Mouse (Mus musculus) left cerebral cortex, postnatal 36 days (tissue): ENCODE data around the gene Ece2. TPM values are rescaled to one million over a fixed set of nuclear protein-coding genes. Genes with fewer than 3 reads are reported as not detected.
A peak's percentile ranks its signal among the peaks of the same experiment; 100 is the strongest.

Experiments
- DNase-seq, 2 experiments: peaks; one replicate each; pipeline ENCODE4 v3.0.0; 2021 to 2022; ENCODE audit warnings: low spot score in 2 of 2, mixed read lengths in 1 of 2
- intact Hi-C: fragments of 180-260 bp; cut with DNase I; formaldehyde crosslinking; loops from one replicate; pipeline ENCODE4 v1.15.1; 2025
- total RNA-seq, 2 experiments: library from RNA; stranded (reverse); gene quantifications; 2 replicates each; pipeline ENCODE4 v1.2.3; 2021

The Ece2 gene
- total RNA-seq: 10 to 100 TPM; 19.4 to 28.5 TPM

GRCm38 (mm10) chr16:20629731-20630634, at the start of gene Ece2:
Ece2 (plus strand) TSS chr16:20629828.
- intact Hi-C loops: no loop called here
- DNase-seq: peak in 1 of 2 experiments; percentile 38

- DNase-seq: peak; percentile 43 to 53
Observed at GRCm38 (mm10) chr16:20589366-20589938, 40.2 kb upstream of the Ece2 start, which contains the start of gene Vwa5b2. Vwa5b2 (plus strand) TSS chr16:20589471.

GRCm38 (mm10) chr16:20589939-20590679, 39.5 kb upstream of the Ece2 start:
- intact Hi-C loops: loop anchor here (1.0 to 5.0 kb wide), 2 partner anchors 21 to 77 kb away; partner anchors contain the start of genes Alg3, Eef1akmt4, Eif4g1 and Gm49333
- DNase-seq: peak; percentile 70 to 85

More at GRCm38 (mm10) chr16:20589366-20589938, 40.2 kb upstream of the Ece2 start, which contains the start of gene Vwa5b2:
- intact Hi-C loops: loop anchor here (5.0 kb wide), 1 partner anchor 78 kb away; the partner anchor contains the start of gene Eif4g1

- intact Hi-C loops: loop anchor here (1.0 kb wide), 1 partner anchor 21 kb away; the partner anchor contains the start of genes Alg3, Eef1akmt4 and Gm49333
- no peak for DNase-seq
Observed at GRCm38 (mm10) chr16:20590680-20591038, 39.0 kb upstream of the Ece2 start.

GRCm38 (mm10) chr16:20591076-20591705, 38.4 kb upstream of the Ece2 start:
- no peak for DNase-seq
- intact Hi-C loops: no loop called here

- intact Hi-C loops: no loop called here
- DNase-seq: no peak
Observed at GRCm38 (mm10) chr16:20595060-20595673, 34.5 kb upstream of the Ece2 start.

- DNase-seq: no peak
- intact Hi-C loops: no loop called here
Observed at GRCm38 (mm10) chr16:20595737-20596136, 33.9 kb upstream of the Ece2 start.

GRCm38 (mm10) chr16:20596687-20597441, 32.8 kb upstream of the Ece2 start:
- no peak for DNase-seq
- intact Hi-C loops: no loop called here

GRCm38 (mm10) chr16:20600511-20600910, 29.1 kb upstream of the Ece2 start:
- intact Hi-C loops: no loop called here

GRCm38 (mm10) chr16:20604705-20605104, 24.9 kb upstream of the Ece2 start:
- DNase-seq: no peak
- intact Hi-C loops: no loop called here

More at GRCm38 (mm10) chr16:20600511-20600910, 29.1 kb upstream of the Ece2 start:
- peak in 1 of 2 experiments; percentile 8 for DNase-seq

- DNase-seq: peak; percentile 77 to 79
- intact Hi-C loops: loop anchor here (1.0 kb wide), 1 partner anchor 20 kb away; no protein-coding TSS in a partner anchor
Observed at GRCm38 (mm10) chr16:20610501-20611356, 18.9 kb upstream of the Ece2 start.

GRCm38 (mm10) chr16:20611357-20612227, 18.0 kb upstream of the Ece2 start, which contains the start of the genes Eef1akmt4, Gm49333 and Alg3:
Eef1akmt4 (plus strand) TSS chr16:20611593.
Gm49333 (plus strand) TSS chr16:20611610.
Alg3 (minus strand) TSS chr16:20611735.
- DNase-seq: peak; percentile 71 to 73
- intact Hi-C loops: loop anchor here (1.0 kb wide), 1 partner anchor 21 kb away; no protein-coding TSS in a partner anchor

GRCm38 (mm10) chr16:20619541-20620398, 9.9 kb upstream of the Ece2 start:
- intact Hi-C loops: no loop called here
- DNase-seq: peak in 1 of 2 experiments; percentile 19

- intact Hi-C loops: no loop called here
- DNase-seq: no peak
Observed at GRCm38 (mm10) chr16:20620399-20620735, 9.3 kb upstream of the Ece2 start.

GRCm38 (mm10) chr16:20620751-20621190, 8.9 kb upstream of the Ece2 start:
- intact Hi-C loops: no loop called here
- DNase-seq: peak in 1 of 2 experiments; percentile 53
